Mouse (Mus musculus) CH12.LX (cell line): Measurements from ENCODE around the gene Irx1. TPM values are rescaled to one million over a fixed set of nuclear protein-coding genes. Genes with fewer than 3 reads are reported as not detected.

Experiments used
- DNase-seq: peaks from one replicate; pipeline ENCODE4 v3.0.0-alpha.2; 2013; ENCODE audit errors: extremely low read depth
- H3K27ac ChIP-seq: 2 replicates; pipeline ENCODE4 v1.5.1; 2012; ENCODE audit warnings: low read depth, mild to moderate bottlenecking, control low read depth, moderate library complexity; ENCODE audit not compliant: insufficient read depth
- H3K27me3 ChIP-seq: replicated peaks from 2 replicates; pipeline ENCODE3; 2012; ENCODE audit warnings: inconsistent platforms
- H3K36me3 ChIP-seq, 2 experiments: replicated peaks in 1 of 2; 2 replicates each; pipeline versions ENCODE3 to v1.6.1; 2012; ENCODE audit warnings: inconsistent platforms in 1 of 2, low read length in 1 of 2, mild to moderate bottlenecking in 1 of 2, mixed read lengths in 1 of 2, moderate library complexity in 1 of 2; ENCODE audit not compliant: control insufficient read depth in 1 of 2, insufficient read depth in 1 of 2
- H3K4me1 ChIP-seq, 2 experiments: 2 replicates each; pipeline ENCODE4 v1.6.1; 2012; ENCODE audit warnings: inconsistent platforms in 1 of 2, moderate library complexity in 1 of 2; ENCODE audit not compliant: insufficient read depth in 2 of 2, control insufficient read depth in 1 of 2
- H3K4me2 ChIP-seq: 2 replicates; pipeline ENCODE4 v1.6.1; 2012; ENCODE audit warnings: low read depth, mild to moderate bottlenecking, control low read depth; ENCODE audit not compliant: poor library complexity, insufficient read depth, severe bottlenecking
- H3K4me3 ChIP-seq, 3 experiments: fragments of 150-350 bp in 1 of 3; sonication (generic) in 1 of 3; replicated peaks in 1 of 3; 2 replicates each; pipeline versions ENCODE3 to v1.5.1; 2011 to 2012; ENCODE audit warnings: low read depth in 2 of 3, low read length in 2 of 3, mild to moderate bottlenecking in 2 of 3, moderate library complexity in 2 of 3, control low read depth in 1 of 3, improper control_type of control experiment in 1 of 3, inconsistent platforms in 1 of 3, mixed read lengths in 1 of 3; ENCODE audit not compliant: poor library complexity in 1 of 3
- H3K79me2 ChIP-seq: replicated peaks from 2 replicates; pipeline ENCODE4 v1.6.1; 2012; ENCODE audit warnings: mild to moderate bottlenecking, moderate library complexity; ENCODE audit not compliant: control insufficient read depth, poor library complexity, insufficient read depth, severe bottlenecking; ENCODE audit errors: extremely low read depth
- H3K9ac ChIP-seq: 2 replicates; pipeline ENCODE4 v1.6.1; 2012; ENCODE audit warnings: low read depth, mild to moderate bottlenecking, control low read depth, moderate library complexity; ENCODE audit not compliant: insufficient read depth
- H3K9me3 ChIP-seq: replicated peaks from 2 replicates; pipeline ENCODE3; 2012; ENCODE audit warnings: low read length, inconsistent platforms, mixed read lengths
- BHLHE40 ChIP-seq: IDR thresholded peaks from 2 replicates; pipeline ENCODE4 v1.6.1; 2011; ENCODE audit warnings: mild to moderate bottlenecking, low read depth, low read length, improper control_type of control experiment
- CHD2 ChIP-seq: IDR thresholded peaks from 2 replicates; pipeline ENCODE4 v1.6.1; 2011; ENCODE audit warnings: low read length, improper control_type of control experiment
- EP300 ChIP-seq: IDR thresholded peaks from 2 replicates; pipeline ENCODE4 v1.6.1; 2011; ENCODE audit warnings: low read length, improper control_type of control experiment
- GABPA ChIP-seq: IDR thresholded peaks from 2 replicates; pipeline ENCODE4 v1.6.1; 2012; ENCODE audit warnings: low read depth, low read length, improper control_type of control experiment, inconsistent platforms; ENCODE audit not compliant: insufficient replicate concordance
- HCFC1 ChIP-seq: IDR thresholded peaks from 2 replicates; pipeline ENCODE4 v1.6.1; 2012; ENCODE audit warnings: low read depth, mild to moderate bottlenecking, inconsistent platforms, low read length, improper control_type of control experiment
- MAFK ChIP-seq: IDR thresholded peaks from 2 replicates; pipeline ENCODE4 v1.6.1; 2011; ENCODE audit warnings: low read length, improper control_type of control experiment; ENCODE audit not compliant: insufficient replicate concordance
- MAX ChIP-seq: IDR thresholded peaks from 2 replicates; pipeline ENCODE4 v1.6.1; 2011; ENCODE audit warnings: low read length, improper control_type of control experiment
- MAZ ChIP-seq: IDR thresholded peaks from 2 replicates; pipeline ENCODE4 v1.6.1; 2012; ENCODE audit warnings: low read depth, mild to moderate bottlenecking, inconsistent platforms, low read length, improper control_type of control experiment, moderate library complexity
- MEF2A ChIP-seq: IDR thresholded peaks from 2 replicates; pipeline ENCODE4 v1.6.1; 2014; ENCODE audit warnings: low read depth, mild to moderate bottlenecking, inconsistent platforms, low read length, improper control_type of control experiment, borderline replicate concordance
- MXI1 ChIP-seq: IDR thresholded peaks from 2 replicates; pipeline ENCODE4 v1.6.1; 2011; ENCODE audit warnings: mild to moderate bottlenecking, low read depth, low read length, improper control_type of control experiment
- MYC ChIP-seq: IDR thresholded peaks from 2 replicates; pipeline ENCODE4 v1.6.1; 2011; ENCODE audit warnings: low read depth, mild to moderate bottlenecking, improper control_type of control experiment, low read length
- NELFE ChIP-seq: IDR thresholded peaks from 2 replicates; pipeline ENCODE4 v1.6.1; 2011; ENCODE audit warnings: low read depth, low read length, improper control_type of control experiment
- PAX5 ChIP-seq: IDR thresholded peaks from 2 replicates; pipeline ENCODE4 v1.6.1; 2012; ENCODE audit warnings: low read length, inconsistent platforms, mixed read lengths
- POLR2AphosphoS2 ChIP-seq: IDR thresholded peaks from 2 replicates; pipeline ENCODE4 v1.6.1; 2011; ENCODE audit warnings: low read depth, low read length, improper control_type of control experiment
- RCOR1 ChIP-seq: conservative IDR thresholded peaks from 2 replicates; pipeline ENCODE4 v1.6.1; 2012; ENCODE audit warnings: low read depth, mild to moderate bottlenecking, inconsistent platforms, low read length, improper control_type of control experiment
- TBP ChIP-seq: conservative IDR thresholded peaks from 2 replicates; pipeline ENCODE4 v1.6.1; 2011; ENCODE audit warnings: low read depth, low read length, improper control_type of control experiment
- UBTF ChIP-seq: IDR thresholded peaks from 2 replicates; pipeline ENCODE4 v1.6.1; 2012; ENCODE audit warnings: low read depth, mild to moderate bottlenecking, inconsistent platforms, low read length, improper control_type of control experiment, moderate library complexity
- USF1 ChIP-seq: IDR thresholded peaks from 2 replicates; pipeline ENCODE4 v1.6.1; 2014; ENCODE audit warnings: low read depth, mild to moderate bottlenecking, inconsistent platforms, low read length, improper control_type of control experiment
- USF2 ChIP-seq: conservative IDR thresholded peaks from 2 replicates; pipeline ENCODE4 v1.6.1; 2011; ENCODE audit warnings: low read depth, low read length, improper control_type of control experiment
- ZKSCAN1 ChIP-seq: IDR thresholded peaks from 2 replicates; pipeline ENCODE4 v1.6.1; 2012; ENCODE audit warnings: low read depth, inconsistent platforms, low read length, improper control_type of control experiment, borderline replicate concordance
- ZNF384 ChIP-seq: IDR thresholded peaks from 2 replicates; pipeline ENCODE4 v1.6.1; 2012; ENCODE audit warnings: low read depth, low read length, improper control_type of control experiment, inconsistent platforms
- dilution Hi-C: fragments of 300-500 bp; cut with MboI; formaldehyde crosslinking; loops from 2 replicates; pipeline ENCODE4 v1.14.3; 2020; ENCODE audit warnings: low sequenced_read_pairs; ENCODE audit not compliant: extremely low pct_unique_long_range_greater_than_20kb, extremely low pct_ligation_motif_present
- in situ Hi-C: fragments of 300-500 bp; cut with MboI; formaldehyde crosslinking; loops from 3 replicates; pipeline ENCODE4 v1.14.3; 2019; ENCODE audit warnings: low sequenced_read_pairs, low pct_ligation_motif_present, low pct_unique_long_range_greater_than_20kb, mixed read lengths
- polyA plus RNA-seq: library from polyadenylated mRNA; unstranded; fragments of >175 nt; gene quantifications from 2 replicates; pipeline ENCODE4 v1.2.1, GENCODE M21; 2012; ENCODE audit warnings: low read depth; ENCODE audit not compliant: insufficient read length
- total RNA-seq, 2 experiments: library from RNA; depleted of rRNA; stranded (reverse); fragments of 300-350 nt in 1 of 2; fragments of >200 nt in 1 of 2; gene quantifications; 2 replicates each; pipeline ENCODE4 v1.2.3; 2012 to 2014

Irx1 gene
- total and polyA plus RNA-seq, 3 experiments, result not detected

- Histone ChIP-seq H3K36me3 (no peaks in the 10 kb centered on the region), H3K4me2 (no peak overlapping the region), H3K9ac (no peak overlapping the region), H3K9me3 (peaks cover 80% of the 10 kb centered on the region), H3K79me2 (no peaks in the 10 kb centered on the region), H3K4me1 (no peaks in the 10 kb centered on the region), H3K27me3 (no peaks in the 10 kb centered on the region), H3K4me3 (no peak overlapping the region), H3K27ac (no peak overlapping the region)
- no peak for DNase-seq
- in situ Hi-C loops, result no loop called here
- dilution Hi-C loops, result no loop called here
- TF ChIP-seq EP300, result no peak
- no peak for TF ChIP-seq MAFK
- no peak for TF ChIP-seq RCOR1
- TF ChIP-seq ZKSCAN1, result no peak
- no peak for TF ChIP-seq MAX
- TF ChIP-seq PAX5, result no peak
- no peak for TF ChIP-seq POLR2AphosphoS2
- TF ChIP-seq MAZ, result no peak
- no peak for TF ChIP-seq BHLHE40
- TF ChIP-seq MXI1, result no peak
- TF ChIP-seq ZNF384, result no peak
- no peak for TF ChIP-seq NELFE
Measured at GRCm38 (mm10) chr13:71964366-71964765, 843 bp upstream of the Irx1 start.

GRCm38 (mm10) chr13:71962661-71963355 is 715 bp downstream of the Irx1 start:
- no peak overlapping the region for H3K4me2 ChIP-seq
- H3K27me3 ChIP-seq, result no peaks in the 10 kb centered on the region
- no peak overlapping the region for H3K27ac ChIP-seq
- no peak overlapping the region for H3K4me3 ChIP-seq
- H3K79me2 ChIP-seq, result no peaks in the 10 kb centered on the region
- peaks cover 80% of the 10 kb centered on the region for H3K9me3 ChIP-seq
- H3K9ac ChIP-seq, result no peak overlapping the region
- DNase-seq, result no peak
- no peaks in the 10 kb centered on the region for H3K36me3 ChIP-seq
- no peaks in the 10 kb centered on the region for H3K4me1 ChIP-seq
- dilution Hi-C loops (no loop called here), in situ Hi-C loops (no loop called here)
- TF ChIP-seq USF2 (no peak), GABPA (no peak), MEF2A (no peak), ZKSCAN1 (no peak), ZNF384 (no peak), UBTF (no peak), TBP (no peak), HCFC1 (no peak), CHD2 (no peak), MYC (no peak), BHLHE40 (no peak), USF1 (no peak)
